Mouse (Mus musculus) E14TG2a.4 (cell line): ENCODE results near the gene Il27ra.

Source experiments
- CTCF ChIP-seq: conservative IDR thresholded peaks from 2 replicates; pipeline ENCODE4 v1.5.1; 2014; ENCODE audit warnings: low read length
- NANOG ChIP-seq: IDR thresholded peaks from 2 replicates; pipeline ENCODE4 v1.6.1; 2014; ENCODE audit warnings: borderline replicate concordance, low read length, mixed read lengths
- POU5F1 ChIP-seq: IDR thresholded peaks from 2 replicates; pipeline ENCODE4 v1.6.1; 2014; ENCODE audit warnings: low read length, borderline replicate concordance

GRCm38 (mm10) chr8:84069169-84069568 lies 26.8 kb upstream of the Il27ra start:
- no peak for TF ChIP-seq CTCF
- TF ChIP-seq NANOG: no peak
- TF ChIP-seq POU5F1: no peak
